Mouse (Mus musculus) adrenal gland, adult 2 months (tissue): ENCODE results near the gene Ttll9. TPM values are rescaled to one million over a fixed set of nuclear protein-coding genes. Genes with fewer than 3 reads are reported as not detected.

Experiments
- DNase-seq: peaks from one replicate; pipeline ENCODE4 v3.0.0; 2021
- polyA plus RNA-seq: library from polyadenylated mRNA; depleted of rRNA; stranded (reverse); fragments of >200 nt; gene quantifications from 2 replicates; pipeline ENCODE4 v1.2.3, GENCODE M21; 2012; rRNA removed
- total RNA-seq, 2 experiments: library from RNA; stranded (reverse); gene quantifications; 2 replicates each; pipeline ENCODE4 v1.2.3; 2021

Ttll9 gene
- total and polyA plus RNA-seq, 3 experiments = 0.33 to 0.90 (median 0.40) TPM

- DNase-seq = no peak
Measured at GRCm38 (mm10) chr2:153049997-153050358, 87.7 kb downstream of the Ttll9 start.

- DNase-seq = no peak
Measured at GRCm38 (mm10) chr2:153051095-153051494, 88.8 kb downstream of the Ttll9 start.

- DNase-seq = no peak
Measured at GRCm38 (mm10) chr2:153051537-153051936, 89.3 kb downstream of the Ttll9 start.

GRCm38 (mm10) chr2:153052700-153053351, 90.5 kb downstream of the Ttll9 start:
- DNase-seq = no peak

- no peak for DNase-seq
Measured at GRCm38 (mm10) chr2:153053896-153054295, 91.6 kb downstream of the Ttll9 start.

GRCm38 (mm10) chr2:153055270-153055920, 93.1 kb downstream of the Ttll9 start:
- no peak for DNase-seq

Other genes with a start within 250 kb of the Ttll9 start
- 10 to 100 TPM; 41.5 to 67.3 TPM for gene Id1, start 226.2 kb upstream of the Ttll9 start, total RNA-seq
- 186 and 275 TPM in 2 replicates for gene Id1, start 226.2 kb upstream of the Ttll9 start, polyA plus RNA-seq
- gene Cox4i2, start 208.3 kb upstream of the Ttll9 start, total RNA-seq = 1 to 10 TPM; 1.4 to 3.4 TPM
- 3.9 and 4.4 TPM in 2 replicates for gene Cox4i2, start 208.3 kb upstream of the Ttll9 start, polyA plus RNA-seq
- 10 to 100 TPM; 54.3 to 79.7 TPM for gene Bcl2l1, start 130.8 kb upstream of the Ttll9 start, total RNA-seq
- gene Bcl2l1, start 130.8 kb upstream of the Ttll9 start, polyA plus RNA-seq = 42.4 and 43.8 TPM in 2 replicates
- gene Tpx2, start 114.5 kb upstream of the Ttll9 start, total RNA-seq = 1 to 10 TPM; 2.0 to 4.2 TPM
- 0.18 and 0.40 TPM in 2 replicates for gene Tpx2, start 114.5 kb upstream of the Ttll9 start, polyA plus RNA-seq
- not detected for gene Mylk2, start 51.1 kb upstream of the Ttll9 start, total RNA-seq
- gene Mylk2, start 51.1 kb upstream of the Ttll9 start, polyA plus RNA-seq = not detected in 2 replicates
- gene Foxs1, start 29.3 kb upstream of the Ttll9 start, total RNA-seq = 1 to 10 TPM; 3.2 to 3.7 TPM
- gene Foxs1, start 29.3 kb upstream of the Ttll9 start, polyA plus RNA-seq = 11.1 and 13.1 TPM in 2 replicates
- 1 to 10 TPM; 2.7 to 2.9 TPM for gene Dusp15, start 10.8 kb upstream of the Ttll9 start, total RNA-seq
- 0.82 and 1.8 TPM in 2 replicates for gene Dusp15, start 10.8 kb upstream of the Ttll9 start, polyA plus RNA-seq
- gene Pdrg1, start 52.9 kb downstream of the Ttll9 start, total RNA-seq = 100 to 1,000 TPM; 146 to 245 TPM
- gene Pdrg1, start 52.9 kb downstream of the Ttll9 start, polyA plus RNA-seq = 53.5 and 58.0 TPM in 2 replicates
- gene Xkr7, start 69.4 kb downstream of the Ttll9 start, total RNA-seq = 1 to 10 TPM in 1 of 2 experiments, under 1 TPM in 1; 0.49 to 1.0 TPM
- gene Xkr7, start 69.4 kb downstream of the Ttll9 start, polyA plus RNA-seq = 1.0 and 1.6 TPM in 2 replicates
- gene Ccm2l, start 103.5 kb downstream of the Ttll9 start, total RNA-seq = 10 to 100 TPM; 12.7 to 15.3 TPM
- 37.1 and 49.1 TPM in 2 replicates for gene Ccm2l, start 103.5 kb downstream of the Ttll9 start, polyA plus RNA-seq
- gene Hck, start 146.0 kb downstream of the Ttll9 start, total RNA-seq = 1 to 10 TPM; 3.1 to 4.6 TPM
- 4.2 and 4.7 TPM in 2 replicates for gene Hck, start 146.0 kb downstream of the Ttll9 start, polyA plus RNA-seq
- 100 to 1,000 TPM; 104 to 121 TPM for gene Tm9sf4, start 198.8 kb downstream of the Ttll9 start, total RNA-seq
- gene Tm9sf4, start 198.8 kb downstream of the Ttll9 start, polyA plus RNA-seq = 40.8 and 66.2 TPM in 2 replicates